Mouse (Mus musculus) layer of hippocampus, adult 11-12 months (tissue): ENCODE data around the gene Lzic.
"Not testable (repeated sequence)": the region's sequence is repeated elsewhere in the genome, so short reads cannot be mapped to it uniquely, and the experiment has no call there.

Experiments used
- DNase-seq: peaks from one replicate; pipeline ENCODE4 v3.0.0; 2022; ENCODE audit warnings: low spot score

The Lzic gene

DNA sequence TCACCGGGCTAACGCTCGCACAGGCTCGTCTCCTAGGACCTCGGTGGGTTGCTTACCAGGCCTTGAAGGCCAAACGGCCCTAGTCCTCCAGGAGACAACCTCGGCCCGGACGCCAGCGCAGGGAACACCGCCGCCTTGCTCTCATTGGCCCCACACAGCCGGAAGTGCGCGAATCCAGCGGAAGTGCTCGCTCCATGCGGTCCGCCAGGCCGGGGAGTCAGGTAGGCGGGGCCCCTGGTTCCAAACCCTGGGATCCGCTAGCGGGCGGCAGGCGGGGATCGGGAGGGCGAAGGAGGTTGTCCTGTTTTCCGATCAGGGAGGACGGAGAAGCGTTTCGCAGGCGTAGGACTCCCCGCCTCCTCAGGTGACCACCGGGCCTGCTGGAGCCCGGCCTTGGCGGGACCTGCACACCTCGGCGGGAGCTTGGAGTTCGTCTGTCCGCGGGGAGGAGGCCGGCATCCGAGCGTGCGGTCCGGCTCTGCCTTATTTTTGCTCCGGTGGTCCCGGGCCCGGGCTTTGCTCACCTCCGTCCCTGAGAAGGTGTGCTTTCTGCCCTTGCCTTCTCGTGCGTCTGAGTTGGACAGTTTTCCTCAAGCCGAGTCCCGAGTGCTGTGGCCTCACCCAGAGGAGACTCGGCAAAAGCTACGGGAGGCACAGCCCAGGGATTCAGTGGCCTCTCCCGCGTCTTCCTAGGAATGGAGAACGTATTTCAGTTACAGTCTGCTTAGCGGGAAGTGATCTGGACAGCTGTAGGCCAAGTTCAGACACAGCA, at the start of gene Lzic, which contains the start of gene Nmnat1:
TSS of gene Lzic (plus strand) at position 177 of the 772 bp plus-strand sequence.
TSS of gene Nmnat1 (minus strand) at position 150 of the 772 bp plus-strand sequence.
- DNase-seq, result peak; percentile 92

DNA sequence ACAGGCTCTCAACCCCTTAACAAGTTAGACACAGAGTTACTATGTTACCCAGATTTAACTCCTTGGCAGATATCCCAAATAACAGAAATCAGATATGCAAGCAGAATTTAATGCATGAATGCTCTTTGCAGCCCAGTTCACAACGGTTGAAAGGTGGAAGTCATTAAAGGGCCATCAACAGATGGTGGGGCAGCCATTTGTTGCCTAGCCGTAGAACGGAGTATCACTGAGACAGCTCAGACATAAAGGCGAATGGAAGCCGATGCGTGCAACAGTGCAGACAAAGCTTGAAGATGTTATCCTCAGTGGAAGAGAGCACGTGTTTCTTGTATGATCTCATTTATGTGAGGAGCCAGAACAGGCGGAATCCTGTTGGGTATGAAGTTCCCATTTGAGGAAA, 44.5 kb upstream of the Lzic start:
- DNase-seq, result no peak

GRCm38 (mm10) chr4:149442436-149442835, 42.6 kb upstream of the Lzic start:
- no peak for DNase-seq

GRCm38 (mm10) chr4:149444465-149444864, 40.6 kb upstream of the Lzic start:
- DNase-seq, result no peak

DNA sequence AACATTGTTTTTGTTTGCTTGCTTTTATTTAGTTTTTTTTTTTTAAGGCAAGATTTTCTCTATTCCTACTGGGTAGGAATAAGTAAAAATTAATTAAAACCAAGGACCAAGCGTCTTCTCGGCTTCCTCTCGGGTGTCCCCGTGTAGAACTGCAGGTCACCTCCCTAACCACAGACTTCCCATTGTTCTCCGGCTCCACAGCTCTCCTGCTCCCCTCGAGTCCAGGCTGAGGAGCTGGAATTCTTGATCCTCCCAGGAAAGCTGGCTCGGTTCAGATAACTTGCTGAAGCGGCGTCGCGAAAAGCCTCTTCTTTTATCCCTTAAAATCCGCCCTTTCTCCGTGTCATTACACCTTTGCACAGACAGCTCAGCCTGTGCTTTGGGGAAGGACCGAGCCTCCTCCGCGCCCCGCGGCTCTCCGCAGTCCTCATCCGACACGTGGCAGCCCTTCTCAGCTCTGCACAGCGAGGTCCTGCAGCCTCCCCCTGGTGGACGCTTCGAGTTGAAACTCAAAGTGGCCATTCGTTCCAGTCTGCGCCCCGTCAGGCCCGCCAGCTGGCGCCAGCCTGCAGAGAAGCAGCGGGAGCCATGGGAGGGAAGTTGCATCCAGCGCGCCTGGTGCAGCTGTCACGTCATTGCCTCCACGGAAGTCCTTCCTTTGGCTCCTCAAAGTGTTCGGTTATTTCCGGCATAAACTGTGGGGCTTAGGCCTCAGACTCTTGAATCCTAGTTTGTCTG, 39.9 kb upstream of the Lzic start:
- peak; percentile 85 for DNase-seq

DNA sequence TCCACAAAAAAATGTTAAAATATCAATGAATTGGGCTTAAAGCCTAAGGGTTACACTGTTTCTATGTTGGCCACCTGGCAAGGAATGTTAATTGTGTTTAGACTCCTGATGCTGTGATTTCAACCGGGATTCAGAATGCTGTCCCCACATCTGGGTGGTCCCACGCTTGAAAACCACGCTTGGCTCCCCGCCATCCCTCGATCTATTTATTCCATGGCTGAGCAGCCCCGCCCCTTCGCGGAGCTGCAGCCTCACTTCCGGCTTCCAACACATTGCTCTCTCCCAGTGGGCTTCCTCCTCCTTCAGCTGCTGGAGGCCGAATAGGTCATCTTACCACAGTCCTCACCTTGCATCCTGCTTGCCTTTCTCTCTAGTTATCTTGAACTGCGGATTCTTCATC, 39.2 kb upstream of the Lzic start:
- peak; percentile 41 for DNase-seq

DNA sequence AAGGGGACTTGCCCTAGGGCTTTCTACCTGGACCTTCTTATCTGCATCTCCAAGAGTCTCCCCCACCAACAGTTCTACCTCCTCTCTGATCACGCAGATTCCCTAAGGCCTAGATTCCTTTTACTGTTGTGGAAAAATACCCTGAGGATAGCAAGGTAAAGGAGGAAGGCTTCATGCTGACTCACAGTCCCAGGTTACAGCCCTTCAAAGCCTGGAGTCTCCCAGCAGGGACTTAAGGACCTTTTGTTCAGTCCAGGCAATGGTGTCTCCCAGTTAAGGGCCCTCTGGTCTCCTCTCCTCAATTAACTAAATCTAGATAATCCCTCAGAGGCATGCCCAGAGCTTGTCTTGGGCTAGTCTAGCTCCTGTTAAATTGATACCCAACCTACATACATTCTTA, 38.7 kb upstream of the Lzic start:
- DNase-seq, result no peak

- DNase-seq, result no peak
Measured at GRCm38 (mm10) chr4:149450636-149451035, 34.4 kb upstream of the Lzic start.

- DNase-seq, result no peak
Measured at GRCm38 (mm10) chr4:149453656-149454055, 31.4 kb upstream of the Lzic start.

GRCm38 (mm10) chr4:149454263-149454662, 30.8 kb upstream of the Lzic start:
- no peak for DNase-seq

DNA sequence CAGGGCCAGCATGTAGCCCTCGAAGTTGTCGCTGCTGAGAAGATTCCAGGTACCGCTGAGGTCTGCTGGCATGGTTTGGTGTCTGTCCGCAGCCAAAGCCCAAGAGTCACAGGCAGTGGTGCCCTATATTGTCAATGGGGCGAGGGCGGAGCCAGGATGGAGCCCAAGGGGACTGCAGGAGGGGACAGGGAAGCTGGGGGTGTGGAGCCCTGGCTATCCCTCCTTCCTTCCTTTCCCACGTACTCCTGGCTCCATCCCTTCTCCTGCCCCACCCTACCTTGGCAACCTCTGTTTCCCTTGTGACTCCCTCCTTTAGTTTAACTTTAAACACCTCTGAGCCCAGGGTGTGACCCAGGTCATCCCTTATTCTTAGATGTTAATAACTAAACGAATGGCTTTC, 30.1 kb upstream of the Lzic start, which contains the start of gene Rbp7:
TSS of gene Rbp7 (minus strand) at position 100 of the 400 bp plus-strand sequence.
- DNase-seq, result no peak

GRCm38 (mm10) chr4:149457163-149457562, 27.9 kb upstream of the Lzic start:
- DNase-seq, result not testable (repeated sequence)

- DNase-seq, result no peak
Measured at GRCm38 (mm10) chr4:149457831-149458430, 27.1 kb upstream of the Lzic start.

GRCm38 (mm10) chr4:149458526-149458925, 26.5 kb upstream of the Lzic start:
- no peak for DNase-seq

DNA sequence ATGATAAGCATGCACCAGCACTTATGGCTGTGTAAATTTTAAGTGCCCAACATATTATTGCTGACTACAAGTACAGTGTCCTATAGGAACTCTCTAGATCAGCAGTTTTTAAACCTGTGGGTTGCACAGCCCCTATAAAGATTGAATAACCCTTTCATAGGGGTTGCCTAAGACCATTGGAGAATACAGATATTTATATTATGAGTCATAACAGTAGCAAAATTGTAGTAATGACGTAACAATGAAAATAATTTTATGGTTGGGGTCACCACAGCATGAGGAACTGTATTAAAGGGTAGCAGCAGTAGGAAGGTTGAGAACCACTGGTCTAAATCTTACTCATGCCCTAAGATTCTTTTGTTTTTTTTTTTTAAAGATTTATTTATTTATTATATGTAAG, 25.6 kb upstream of the Lzic start:
- DNase-seq, result no peak

GRCm38 (mm10) chr4:149460475-149460874, 24.6 kb upstream of the Lzic start:
- not testable (repeated sequence) for DNase-seq

DNA sequence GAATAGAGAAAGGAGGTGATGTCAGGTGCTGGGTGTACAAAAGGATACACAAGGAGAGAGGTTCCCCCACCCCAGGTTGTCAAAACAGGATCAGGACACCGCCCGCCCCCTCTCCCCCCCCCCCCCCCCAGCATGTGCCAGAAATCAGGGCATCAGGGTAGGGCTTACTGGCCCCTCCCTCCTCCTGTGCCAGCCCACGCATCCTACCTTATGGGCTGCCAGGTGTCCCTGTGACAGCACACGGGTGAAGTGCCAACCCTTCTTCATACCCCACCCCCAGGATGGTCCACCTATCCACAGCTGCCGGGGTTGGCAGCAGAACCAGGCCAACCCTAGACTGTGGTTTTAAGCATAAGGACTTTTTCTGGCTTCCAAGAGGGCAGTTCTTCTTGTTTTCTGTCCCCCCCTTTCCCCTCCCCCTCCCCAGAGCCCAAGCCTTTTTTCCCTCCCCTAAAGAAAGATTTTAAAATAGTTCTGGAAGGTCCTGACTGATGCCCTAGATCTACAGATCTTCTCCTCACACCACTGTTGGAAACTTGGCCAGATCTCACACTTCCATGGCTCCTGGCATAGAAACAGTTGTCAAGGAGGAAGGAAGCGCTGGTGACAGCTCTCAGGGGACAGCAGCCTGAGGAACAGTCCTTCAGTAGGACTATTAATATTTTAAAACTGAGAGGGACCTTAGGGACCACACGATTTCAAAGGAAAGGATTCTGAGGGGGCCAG, 23.3 kb upstream of the Lzic start:
- DNase-seq, result no peak

- no peak for DNase-seq
Measured at GRCm38 (mm10) chr4:149462305-149462971, 22.6 kb upstream of the Lzic start.

DNA sequence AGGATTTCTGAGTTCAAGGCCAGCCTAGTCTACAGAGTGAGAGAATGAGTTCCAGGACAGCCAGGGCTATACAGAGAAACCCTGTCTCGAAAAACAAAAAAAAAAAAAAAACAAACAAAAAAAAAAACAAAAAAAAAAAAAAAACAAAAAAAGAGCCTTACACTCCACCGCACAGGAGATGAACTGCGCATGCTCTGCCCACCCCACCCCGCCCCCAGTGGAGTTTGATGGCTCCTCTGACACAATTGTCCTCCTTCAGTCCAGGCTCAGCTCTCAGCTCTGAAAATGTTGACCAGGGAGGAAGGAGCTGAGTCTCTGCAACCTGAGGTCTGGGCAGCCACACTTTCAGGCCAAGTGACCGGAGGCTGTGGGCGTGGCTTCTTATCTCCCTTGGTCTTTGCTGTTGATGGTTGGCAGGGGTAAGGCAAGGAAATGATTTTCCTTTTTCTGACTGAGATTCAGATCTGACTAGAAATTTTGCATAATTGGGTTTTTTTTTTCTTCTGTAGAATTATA, 21.5 kb upstream of the Lzic start:
- no peak for DNase-seq

DNA sequence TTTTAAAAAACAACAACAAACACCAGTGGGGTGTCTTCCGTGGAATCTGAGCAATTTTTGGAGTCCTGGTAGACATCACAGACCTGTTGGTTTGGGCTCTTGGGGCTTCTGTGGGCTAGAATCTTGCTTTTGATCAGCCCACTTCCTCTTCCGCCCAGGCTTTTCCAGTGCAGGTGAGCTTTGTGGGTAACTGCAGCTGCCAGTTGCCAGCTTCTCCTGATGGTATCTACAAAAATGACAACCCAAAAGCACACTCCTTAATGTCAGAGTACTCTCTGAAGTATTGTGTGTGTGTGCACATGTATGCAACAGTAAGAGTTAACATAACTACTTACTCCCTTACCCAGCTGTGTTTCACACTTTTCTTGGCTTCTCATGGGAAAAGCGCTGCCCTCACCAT, 15.5 kb upstream of the Lzic start:
- DNase-seq, result no peak

DNA sequence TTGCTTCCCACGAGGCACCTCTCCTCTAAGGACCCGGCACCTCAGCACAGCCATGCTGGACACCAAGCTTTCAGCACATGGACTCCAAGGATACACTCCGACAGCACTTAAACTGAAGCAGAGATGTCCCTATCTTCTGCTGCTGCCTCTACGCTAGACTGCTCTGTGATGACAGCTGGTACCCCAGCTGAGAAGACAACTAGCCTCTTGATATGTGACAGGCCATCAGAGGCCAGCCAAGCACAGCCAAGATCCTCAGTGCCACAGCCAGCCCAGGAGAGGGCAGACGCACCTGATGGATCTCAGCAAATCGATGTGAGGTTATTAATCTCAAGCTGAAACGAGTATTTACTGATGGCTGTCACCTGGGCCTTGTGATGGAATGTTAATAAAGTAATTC, 9.9 kb upstream of the Lzic start:
- no peak for DNase-seq
